Mouse (Mus musculus): Measurements from ENCODE around the gene Napb. TPM values are rescaled to one million over a fixed set of nuclear protein-coding genes. Genes with fewer than 3 reads are reported as not detected.
A peak's percentile ranks its signal among the peaks of the same experiment; 100 is the strongest.

Gene Napb
- total RNA-seq, 2 experiments from 2014 or later: 3.8 to 4.0 TPM

GRCm38 (mm10) chr2:148687971-148688370, 44.3 kb downstream of the Napb start:
- DNase-seq: no peak

DNA sequence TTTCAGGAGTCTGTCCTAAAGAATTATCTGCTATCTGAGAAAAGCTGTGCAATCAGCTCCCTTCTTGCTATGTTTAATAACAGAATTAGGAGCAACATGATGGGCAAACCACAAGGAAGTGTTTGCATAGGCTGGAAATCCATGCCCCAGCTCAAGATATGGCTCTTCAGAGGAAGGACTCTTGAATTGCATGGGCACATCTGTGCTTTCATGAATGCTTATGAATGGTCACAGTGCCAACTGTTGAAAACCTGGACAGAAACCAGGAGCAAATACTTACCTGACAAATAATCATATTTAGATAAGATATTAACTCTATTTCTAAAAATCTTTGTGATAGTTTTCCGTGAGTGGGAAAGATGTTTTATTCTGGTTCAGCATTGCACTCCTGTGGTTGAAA, 45.4 kb downstream of the Napb start:
- DNase-seq: no peak

- no peak for DNase-seq
Measured at GRCm38 (mm10) chr2:148685709-148686108, 46.6 kb downstream of the Napb start.

- DNase-seq: no peak
Measured at GRCm38 (mm10) chr2:148684972-148685371, 47.3 kb downstream of the Napb start.

- DNase-seq: no peak
Measured at GRCm38 (mm10) chr2:148683031-148683430, 49.2 kb downstream of the Napb start.

GRCm38 (mm10) chr2:148681461-148681891, 50.8 kb downstream of the Napb start:
- DNase-seq: peak; percentile 50

DNA sequence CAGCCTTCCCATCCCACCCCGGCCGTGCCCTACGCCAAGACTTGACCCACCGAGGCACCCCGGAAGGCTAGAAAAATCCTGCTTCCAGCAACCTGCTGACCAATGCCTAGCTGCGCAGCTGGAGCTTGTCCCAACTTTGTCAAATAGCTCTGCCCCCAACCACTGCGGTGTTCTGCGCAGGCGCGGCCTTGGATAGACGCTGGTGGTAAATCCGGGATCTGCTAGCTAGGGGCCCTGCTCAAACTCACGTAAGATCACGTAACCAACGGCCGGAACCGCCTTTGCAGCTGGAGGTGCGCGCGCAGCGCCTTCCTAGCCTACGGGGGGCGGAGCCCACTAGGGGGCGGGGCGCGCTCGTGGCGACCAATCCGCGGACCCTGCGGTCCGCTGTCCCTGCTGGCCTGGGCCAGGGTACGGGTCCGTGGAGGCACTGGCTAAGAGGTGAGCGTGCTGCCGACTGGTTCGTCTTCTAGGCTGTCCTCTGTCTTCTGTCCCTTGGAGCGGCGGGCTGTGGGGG, 51.4 kb downstream of the Napb start, which contains the start of gene Gzf1:
Gene Gzf1, plus strand, starts transcription at position 249 of the 517 bp plus-strand sequence.
- DNase-seq: peak; percentile 99

DNA sequence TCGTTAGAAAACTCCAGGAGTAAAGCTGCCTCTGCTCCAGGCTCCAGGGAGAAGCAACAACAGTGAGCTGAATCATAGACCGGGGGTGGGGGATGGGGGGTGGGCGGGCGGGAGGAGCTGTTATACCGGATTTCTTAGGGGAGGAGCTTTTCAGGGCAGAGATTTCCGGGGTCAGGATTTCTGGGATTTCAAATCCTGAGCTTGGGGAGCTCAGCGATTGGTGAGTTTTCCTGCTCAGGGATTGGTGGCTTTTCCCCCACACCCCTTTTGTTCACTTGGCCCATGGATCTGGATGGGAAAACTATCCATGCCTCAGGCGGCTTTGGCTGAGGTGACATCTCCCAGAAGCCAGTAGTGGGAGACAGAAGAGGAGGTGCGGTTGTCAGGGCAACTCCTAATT, 52.9 kb downstream of the Napb start:
- peak; percentile 76 for DNase-seq

- DNase-seq: peak; percentile 11
Measured at GRCm38 (mm10) chr2:148677801-148678200, 54.5 kb downstream of the Napb start.

- DNase-seq: peak; percentile 98
Measured at GRCm38 (mm10) chr2:148672199-148673096, 59.8 kb downstream of the Napb start, which contains the start of gene Nxt1. Gene Nxt1, plus strand, starts transcription at chr2:148672601.

DNA sequence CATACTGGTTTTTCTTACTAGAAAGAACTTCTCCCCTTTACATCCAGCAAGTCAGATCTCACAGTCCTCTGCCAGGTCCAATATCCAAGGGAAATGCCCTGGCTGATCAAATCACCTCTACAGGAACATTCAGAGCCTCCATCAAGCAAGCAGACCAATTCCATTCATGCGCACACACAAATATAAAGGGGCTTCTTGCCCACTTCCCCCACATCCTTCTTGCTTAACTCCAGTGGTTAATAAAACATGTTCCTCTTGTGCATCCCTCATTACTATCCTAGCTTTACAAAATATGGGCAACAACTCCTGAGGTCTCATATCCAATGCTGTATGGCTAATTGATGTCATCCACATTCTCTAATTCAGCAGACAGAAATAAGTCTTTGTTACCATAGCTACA, 68.8 kb downstream of the Napb start:
- no peak for DNase-seq

DNA sequence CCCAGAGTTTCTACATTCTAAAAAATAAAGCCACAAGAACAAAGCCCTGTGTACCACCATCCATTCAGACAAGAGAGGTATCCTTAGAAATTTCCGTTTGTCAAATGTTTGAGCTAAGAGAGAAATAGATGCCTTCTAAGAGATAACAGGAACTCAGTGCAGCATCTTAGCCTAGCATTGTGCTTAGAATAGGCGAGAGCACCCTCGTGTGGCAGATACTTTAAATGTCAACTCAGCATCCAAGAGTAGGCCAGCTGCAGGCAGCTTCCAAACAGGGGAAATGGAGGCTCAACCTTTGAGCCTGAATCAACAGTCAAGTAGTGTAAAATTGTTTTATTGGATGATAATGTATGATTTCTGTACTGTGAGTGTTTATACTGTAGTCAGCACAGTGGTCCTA, 77.3 kb downstream of the Napb start:
- DNase-seq: peak; percentile 14

DNA sequence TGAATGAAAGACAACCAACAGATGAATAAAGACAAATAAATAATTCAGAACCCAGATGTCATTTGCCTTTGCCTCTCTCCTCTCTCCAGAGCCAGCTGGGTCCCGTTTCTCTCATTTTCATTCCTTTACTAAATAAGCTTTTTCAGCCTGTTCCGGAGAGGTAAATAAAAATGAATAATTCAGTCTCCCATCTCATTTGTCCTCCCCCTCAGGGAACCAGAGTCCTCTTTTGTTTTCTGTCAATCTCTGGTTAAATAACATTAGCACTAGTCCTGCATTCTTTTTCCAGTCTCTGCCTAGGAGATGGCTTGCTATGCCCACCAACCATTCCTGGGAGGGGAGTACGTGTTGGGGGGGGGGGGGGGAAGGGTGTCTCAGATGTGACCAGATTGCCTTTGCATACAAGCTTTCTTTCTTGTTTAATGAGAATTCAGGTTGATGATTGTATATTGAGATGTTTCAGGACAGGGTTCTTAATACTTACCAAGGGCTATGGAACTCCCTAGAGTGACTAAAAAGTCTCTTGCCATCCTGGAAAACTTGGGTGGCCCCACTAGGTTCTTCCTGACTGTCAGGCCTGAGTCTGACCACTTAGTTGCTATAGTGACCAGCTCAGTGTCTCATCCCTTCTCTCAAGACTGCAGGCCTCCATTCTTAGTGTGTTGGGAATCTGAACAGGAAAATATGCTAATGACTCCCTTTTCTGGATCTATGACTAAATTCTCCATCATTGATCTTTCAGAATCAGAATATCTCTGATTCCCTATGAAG, 81.5 kb downstream of the Napb start:
- DNase-seq: no peak

- no peak for DNase-seq
Measured at GRCm38 (mm10) chr2:148644421-148645000, 87.8 kb downstream of the Napb start.

Other genes with a start within 250 kb of the Napb start
- gene Nxt1, start 59.9 kb downstream of the Napb start, total RNA-seq (2021): 1 to 10 TPM; 5.3 to 5.6 TPM
- 10 to 100 TPM; 16.4 to 17.9 TPM for gene Gzf1, start 51.4 kb downstream of the Napb start, total RNA-seq (2021)
- not detected for gene Cstl1, start 17.9 kb upstream of the Napb start, total RNA-seq (2021)
- not detected for gene Cst11, start 39.0 kb upstream of the Napb start, total RNA-seq (2021)
- gene 8030411F24Rik, start 49.5 kb upstream of the Napb start, total RNA-seq (2021): not detected
- gene Cst12, start 56.9 kb upstream of the Napb start, total RNA-seq (2021): not detected
- gene Cst8, start 66.3 kb upstream of the Napb start, total RNA-seq (2021): not detected
- not detected for gene Cst13, start 87.6 kb upstream of the Napb start, total RNA-seq (2021)
- gene Cst9, start 102.7 kb upstream of the Napb start, total RNA-seq (2021): not detected
- gene 9230104L09Rik, start 132.6 kb upstream of the Napb start, total RNA-seq (2021): 1 to 10 TPM; 1.3 to 1.4 TPM
- gene Cst3, start 143.2 kb upstream of the Napb start, total RNA-seq (2021): 100 to 1,000 TPM; 540 to 563 TPM